Mouse (Mus musculus): ENCODE data around the gene Tor3a.

DNA sequence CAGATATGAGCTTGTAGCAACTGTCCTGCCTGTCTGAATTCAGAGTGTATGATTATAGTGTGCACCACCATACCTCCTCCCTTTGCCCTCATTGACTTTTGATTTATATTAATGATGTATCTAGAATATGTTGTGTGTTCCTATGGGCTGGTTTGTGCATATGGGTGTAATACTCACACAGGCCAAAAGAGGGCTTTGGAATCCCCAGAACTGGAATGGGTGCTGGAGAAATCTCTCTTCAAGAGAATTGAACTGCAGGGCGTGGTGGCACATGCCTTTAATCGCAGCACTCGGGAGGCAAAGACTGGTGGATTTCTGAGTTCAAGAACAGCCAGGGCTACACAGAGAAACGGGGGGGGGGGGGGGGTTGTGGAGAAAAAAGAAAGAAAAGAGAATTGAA lies 47.4 kb downstream of the Tor3a start:
- TF ChIP-seq CTCF (IDR thresholded peaks at IDR 0.05; ENCODE audit: borderline replicate concordance, control insufficient read depth, extremely low read depth, insufficient read depth, low read length, poor library complexity) = no peak
- no peak for TF ChIP-seq POLR2A (IDR thresholded peaks at IDR 0.05; ENCODE audit: control insufficient read depth, extremely low read depth, insufficient read depth, low read length, poor library complexity)
